Mouse (Mus musculus) C2C12 (cell line): ENCODE data around the gene Bmp4.

Experiments
- CEBPB ChIP-seq: IDR thresholded peaks from one replicate; pipeline ENCODE4 v1.6.1; 2011; ENCODE audit warnings: low read depth, mild to moderate bottlenecking, control low read depth, moderate library complexity
- CTCF ChIP-seq: IDR thresholded peaks from one replicate; pipeline ENCODE4 v1.5.1; 2011; ENCODE audit not compliant: control insufficient read depth, insufficient read depth, insufficient read length
- FOSL1 ChIP-seq: IDR thresholded peaks from one replicate; pipeline ENCODE4 v1.8.0; 2011; ENCODE audit warnings: mild to moderate bottlenecking, low read length; ENCODE audit not compliant: poor library complexity, insufficient read depth, severe bottlenecking
- MAX ChIP-seq: IDR thresholded peaks from one replicate; pipeline ENCODE4 v1.6.1; 2011; ENCODE audit warnings: mild to moderate bottlenecking, control low read depth
- USF1 ChIP-seq: IDR thresholded peaks from one replicate; pipeline ENCODE4 v1.6.1; 2011; ENCODE audit warnings: low read depth, mild to moderate bottlenecking, control low read depth, moderate library complexity

DNA sequence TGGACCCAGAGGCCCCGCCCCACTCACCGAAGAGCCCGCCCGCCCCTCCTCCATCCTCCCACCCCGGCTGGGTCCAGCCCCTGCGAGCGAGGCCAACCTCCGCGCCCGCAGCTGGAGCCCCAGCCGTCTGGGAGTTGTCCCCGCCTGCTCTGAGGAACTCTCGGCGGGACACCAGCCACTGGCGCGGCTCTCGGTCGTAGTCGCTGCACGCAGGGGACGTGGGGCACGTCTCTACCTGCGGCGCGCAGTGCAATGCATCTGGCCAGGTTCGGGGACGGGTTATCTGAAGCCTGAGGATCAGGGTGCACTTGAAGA lies 3.2 kb downstream of the Bmp4 start:
- TF ChIP-seq MAX (no peak), CTCF (no peak), FOSL1 (no peak), CEBPB (no peak), USF1 (no peak)
